Mouse (Mus musculus) stomach, embryonic 15.5 days (tissue): Measurements from ENCODE around the gene Sema3e. TPM values are rescaled to one million over a fixed set of nuclear protein-coding genes. Genes with fewer than 3 reads are reported as not detected.

Experiments
- ATAC-seq: fragments of 200-750 bp; cut with Nextera tagmentation; 2 replicates; pipeline ENCODE4 v1.8.0; 2017; ENCODE audit warnings: low read depth, moderate number of reproducible peaks, moderate TSS enrichment; ENCODE audit not compliant: insufficient read depth, low FRiP score
- H3K27ac ChIP-seq: fragments of 300-500 bp; sonication (generic); 2 replicates; pipeline ENCODE4 v1.5.1; 2015; ENCODE audit warnings: mild to moderate bottlenecking, inconsistent platforms
- H3K27me3 ChIP-seq: fragments of 300-500 bp; sonication (generic); replicated peaks from 2 replicates; pipeline ENCODE4 v1.6.1; 2015; ENCODE audit warnings: inconsistent platforms
- H3K36me3 ChIP-seq: fragments of 300-500 bp; sonication (generic); 2 replicates; pipeline ENCODE4 v1.6.1; 2015; ENCODE audit warnings: inconsistent platforms
- H3K4me1 ChIP-seq: fragments of 300-500 bp; sonication (generic); 2 replicates; pipeline ENCODE4 v1.6.1; 2015; ENCODE audit warnings: inconsistent platforms
- H3K4me2 ChIP-seq: fragments of 300-500 bp; sonication (generic); 2 replicates; pipeline ENCODE4 v1.6.1; 2015; ENCODE audit warnings: mild to moderate bottlenecking, inconsistent platforms
- H3K4me3 ChIP-seq: fragments of 300-500 bp; sonication (generic); replicated peaks from 2 replicates; pipeline ENCODE4 v1.5.1; 2015; ENCODE audit warnings: inconsistent platforms
- H3K9ac ChIP-seq: fragments of 300-500 bp; sonication (generic); 2 replicates; pipeline ENCODE4 v1.6.1; 2015; ENCODE audit warnings: inconsistent platforms
- H3K9me3 ChIP-seq: fragments of 300-500 bp; sonication (generic); 2 replicates; pipeline ENCODE4 v1.6.1; 2016; ENCODE audit warnings: inconsistent platforms
- WGBS: fragments of 180-500 bp; shearing (Covaris S2); methylation state at CpG from one replicate; pipeline ENCODE4 v1.1.7; 2015; 5-methylcytosine and 5-hydroxymethylcytosine counted together
- polyA plus RNA-seq: library from polyadenylated mRNA; unstranded; fragments of >200 nt; fragmentation: Nextera tagmentation; extraction: Ambion mirVana; gene quantifications from 2 replicates; pipeline ENCODE4 v1.2.1, GENCODE M21; 2015

Gene Sema3e
- polyA plus RNA-seq, 1 experiment from 2014 or later = 2.6 TPM

DNA sequence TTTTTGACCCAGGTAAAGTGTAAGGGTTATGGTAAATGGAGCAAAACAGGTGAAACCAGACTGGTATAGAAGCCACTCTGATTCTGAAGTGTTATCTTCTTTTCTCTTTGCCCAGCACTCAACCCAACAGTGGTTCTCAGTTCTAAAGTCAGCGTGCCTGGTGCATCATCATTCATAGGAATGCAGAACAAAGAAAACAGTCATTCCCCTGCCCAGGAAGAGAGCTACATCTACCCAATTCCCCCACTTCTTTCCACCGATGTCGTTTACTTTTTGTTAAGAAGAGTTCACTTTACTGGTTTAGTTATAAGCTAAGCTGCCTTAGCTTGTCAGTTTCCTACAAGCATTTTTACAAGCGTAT, 65.5 kb downstream of the Sema3e start:
- ATAC-seq = no peak
- H3K4me1 ChIP-seq = no peaks in the 10 kb centered on the region
- H3K27ac ChIP-seq = no peak overlapping the region
- H3K4me2 ChIP-seq = no peak overlapping the region
- no peak overlapping the region for H3K9ac ChIP-seq
- H3K4me3 ChIP-seq = no peak overlapping the region
- WGBS = 66% methylated on average over 4 of the region's 4 CpGs
- no peaks in the 10 kb centered on the region for H3K27me3 ChIP-seq
- H3K9me3 ChIP-seq = no peaks in the 10 kb centered on the region
- no peaks in the 10 kb centered on the region for H3K36me3 ChIP-seq

DNA sequence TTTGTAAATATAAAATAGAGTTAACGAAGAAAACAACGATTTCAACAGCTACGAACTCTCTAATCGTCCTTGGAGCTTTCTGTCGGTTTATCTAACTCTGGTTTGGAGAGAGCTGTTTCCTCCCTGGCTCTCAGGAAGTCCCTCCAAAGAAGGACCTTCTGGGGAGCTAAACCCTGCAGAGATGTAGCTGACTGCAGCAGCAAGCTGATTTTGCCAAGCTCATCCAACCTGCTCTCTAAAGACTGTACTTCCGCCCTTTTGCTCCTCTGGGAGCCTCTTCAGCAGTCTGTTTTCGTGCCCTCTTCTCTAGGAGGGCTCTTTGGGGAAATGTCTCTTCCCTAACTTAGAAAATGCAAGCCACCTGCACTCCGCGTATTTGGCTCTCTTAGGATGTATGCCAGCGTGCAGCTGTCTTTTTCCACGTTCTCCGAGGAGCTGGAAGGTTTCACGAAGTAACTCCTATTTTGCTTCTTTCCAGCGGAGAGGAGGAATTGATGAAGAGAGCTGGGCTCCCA, 67.2 kb downstream of the Sema3e start:
- Histone ChIP-seq H3K9me3 (no peaks in the 10 kb centered on the region), H3K4me2 (no peak overlapping the region), H3K9ac (no peak overlapping the region), H3K36me3 (no peaks in the 10 kb centered on the region), H3K27me3 (no peaks in the 10 kb centered on the region), H3K4me3 (no peak overlapping the region), H3K4me1 (no peaks in the 10 kb centered on the region), H3K27ac (no peak overlapping the region)
- no peak for ATAC-seq
- WGBS = 48% methylated on average over 14 of the region's 14 CpGs

- 63% methylated on average over 1 of the region's 1 CpGs for WGBS
- no peaks in the 10 kb centered on the region for H3K9me3 ChIP-seq
- no peak overlapping the region for H3K4me2 ChIP-seq
- H3K4me3 ChIP-seq = no peak overlapping the region
- H3K27ac ChIP-seq = no peak overlapping the region
- ATAC-seq = no peak
- no peaks in the 10 kb centered on the region for H3K27me3 ChIP-seq
- H3K36me3 ChIP-seq = no peaks in the 10 kb centered on the region
- H3K4me1 ChIP-seq = no peaks in the 10 kb centered on the region
- H3K9ac ChIP-seq = no peak overlapping the region
These were observed 71.1 kb downstream of the Sema3e start for GRCm38 (mm10) chr5:14096196-14096595.

- 56% methylated on average over 3 of the region's 3 CpGs for WGBS
- Histone ChIP-seq H3K36me3 (no peaks in the 10 kb centered on the region), H3K4me2 (no peak overlapping the region), H3K9me3 (no peaks in the 10 kb centered on the region), H3K27me3 (no peaks in the 10 kb centered on the region), H3K9ac (no peak overlapping the region), H3K27ac (no peak overlapping the region), H3K4me1 (no peaks in the 10 kb centered on the region), H3K4me3 (no peak overlapping the region)
- no peak for ATAC-seq
These were observed 73.6 kb downstream of the Sema3e start for GRCm38 (mm10) chr5:14098677-14099076.

- Histone ChIP-seq H3K4me2 (no peak overlapping the region), H3K4me1 (no peaks in the 10 kb centered on the region), H3K27me3 (no peaks in the 10 kb centered on the region), H3K36me3 (no peaks in the 10 kb centered on the region), H3K4me3 (no peak overlapping the region), H3K9ac (no peak overlapping the region), H3K9me3 (no peaks in the 10 kb centered on the region), H3K27ac (no peak overlapping the region)
- no peak for ATAC-seq
- 58% methylated on average over 4 of the region's 4 CpGs for WGBS
These were observed 82.3 kb downstream of the Sema3e start for GRCm38 (mm10) chr5:14107365-14107764.

DNA sequence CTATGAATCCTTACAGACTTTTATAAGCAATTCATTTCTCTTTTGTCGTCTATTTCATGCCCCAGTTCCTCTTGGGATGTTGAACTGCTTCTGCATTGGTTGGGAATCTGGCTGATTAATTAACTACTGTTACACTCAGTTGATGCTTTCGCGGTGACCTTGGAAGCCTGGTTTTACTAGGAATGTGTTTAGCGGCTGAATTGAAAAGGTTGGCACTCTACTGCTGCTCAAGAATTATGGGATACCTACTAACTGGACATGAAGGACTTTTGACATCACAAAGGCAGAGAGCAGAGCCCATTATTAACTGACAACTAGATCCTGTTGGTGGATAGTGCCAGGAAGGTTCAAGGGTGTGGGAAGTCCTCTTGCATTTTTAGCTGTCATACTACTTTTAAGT, 83.9 kb downstream of the Sema3e start:
- H3K4me2 ChIP-seq = no peak overlapping the region
- ATAC-seq = no peak
- no peaks in the 10 kb centered on the region for H3K4me1 ChIP-seq
- H3K27ac ChIP-seq = no peak overlapping the region
- H3K4me3 ChIP-seq = no peak overlapping the region
- H3K27me3 ChIP-seq = no peaks in the 10 kb centered on the region
- no peak overlapping the region for H3K9ac ChIP-seq
- no peaks in the 10 kb centered on the region for H3K36me3 ChIP-seq
- no peaks in the 10 kb centered on the region for H3K9me3 ChIP-seq
- WGBS = 86% methylated on average over 4 of the region's 4 CpGs

GRCm38 (mm10) chr5:14111401-14111800, 86.3 kb downstream of the Sema3e start:
- Histone ChIP-seq H3K36me3 (no peaks in the 10 kb centered on the region), H3K27ac (no peak overlapping the region), H3K4me3 (no peak overlapping the region), H3K27me3 (no peaks in the 10 kb centered on the region), H3K4me1 (no peaks in the 10 kb centered on the region), H3K9ac (no peak overlapping the region), H3K9me3 (no peaks in the 10 kb centered on the region), H3K4me2 (no peak overlapping the region)
- no peak for ATAC-seq
- whole genome bisulfite sequencing = 48% methylated on average over 4 of the region's 4 CpGs

- H3K4me1 ChIP-seq = no peaks in the 10 kb centered on the region
- no peak overlapping the region for H3K4me3 ChIP-seq
- no peaks in the 10 kb centered on the region for H3K27me3 ChIP-seq
- H3K9ac ChIP-seq = no peak overlapping the region
- H3K36me3 ChIP-seq = no peaks in the 10 kb centered on the region
- ATAC-seq = no peak
- H3K4me2 ChIP-seq = no peak overlapping the region
- H3K9me3 ChIP-seq = no peaks in the 10 kb centered on the region
- WGBS = 85% methylated on average over 5 of the region's 5 CpGs
- H3K27ac ChIP-seq = no peak overlapping the region
These were observed 96.8 kb downstream of the Sema3e start for GRCm38 (mm10) chr5:14121902-14122301.

DNA sequence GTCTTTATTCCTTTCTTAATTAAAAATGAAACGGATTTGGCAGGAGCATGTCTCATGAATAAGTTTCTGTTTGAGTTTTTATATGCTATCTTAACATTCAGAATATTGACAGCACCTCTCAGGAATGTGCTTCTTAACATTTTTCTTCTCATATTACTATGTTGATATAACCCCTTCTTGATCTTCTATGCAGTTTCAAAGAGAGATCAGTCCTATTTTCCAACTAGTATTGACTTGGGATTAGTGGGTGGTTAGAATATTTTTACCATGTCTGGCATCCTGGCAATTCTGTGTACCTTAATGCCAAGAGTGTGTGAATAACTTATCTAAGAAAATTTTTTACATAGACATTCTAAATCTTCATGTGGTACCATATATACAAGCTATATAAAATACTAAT, 101.5 kb downstream of the Sema3e start:
- ATAC-seq = no peak
- Histone ChIP-seq H3K4me1 (no peaks in the 10 kb centered on the region), H3K27me3 (no peaks in the 10 kb centered on the region), H3K4me3 (no peak overlapping the region), H3K4me2 (no peak overlapping the region), H3K9me3 (no peaks in the 10 kb centered on the region), H3K36me3 (no peaks in the 10 kb centered on the region), H3K9ac (no peak overlapping the region), H3K27ac (no peak overlapping the region)
- WGBS = 39% methylated on average over 1 of the region's 1 CpGs

- no peak for ATAC-seq
- no peaks in the 10 kb centered on the region for H3K9me3 ChIP-seq
- no peaks in the 10 kb centered on the region for H3K4me1 ChIP-seq
- 74% methylated on average over 8 of the region's 8 CpGs for WGBS
- no peak overlapping the region for H3K9ac ChIP-seq
- H3K27me3 ChIP-seq = no peaks in the 10 kb centered on the region
- H3K27ac ChIP-seq = no peak overlapping the region
- H3K4me3 ChIP-seq = no peak overlapping the region
- H3K4me2 ChIP-seq = no peak overlapping the region
- H3K36me3 ChIP-seq = no peaks in the 10 kb centered on the region
These were observed 110.9 kb downstream of the Sema3e start for GRCm38 (mm10) chr5:14135929-14136328.

- Histone ChIP-seq H3K9ac (no peak overlapping the region), H3K9me3 (no peaks in the 10 kb centered on the region), H3K36me3 (no peaks in the 10 kb centered on the region), H3K27me3 (no peaks in the 10 kb centered on the region), H3K27ac (no peak overlapping the region), H3K4me1 (no peaks in the 10 kb centered on the region), H3K4me2 (no peak overlapping the region), H3K4me3 (no peak overlapping the region)
- no peak for ATAC-seq
- 97% methylated on average over 1 of the region's 1 CpGs for WGBS
These were observed 113.6 kb downstream of the Sema3e start for GRCm38 (mm10) chr5:14138725-14139124.

DNA sequence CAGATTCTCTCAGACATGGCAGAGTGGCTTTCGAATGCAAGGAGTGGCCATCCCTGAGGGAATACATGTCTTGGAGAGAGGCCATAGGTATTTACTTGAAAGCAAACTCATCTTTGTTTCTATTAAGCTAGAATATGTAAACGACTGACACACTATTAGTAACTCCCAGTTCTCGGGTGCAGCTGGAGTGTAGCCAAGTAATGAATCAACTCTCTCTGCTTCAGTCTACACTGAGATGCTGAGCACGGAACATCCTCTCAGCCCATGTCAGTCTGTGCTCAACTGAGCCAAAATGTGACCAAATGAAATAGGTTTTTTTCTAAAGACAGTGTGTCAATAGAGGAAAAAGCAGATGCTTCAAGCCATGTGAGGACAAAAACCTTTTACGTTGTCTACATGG, 137.5 kb downstream of the Sema3e start:
- 44% methylated on average over 5 of the region's 5 CpGs for WGBS
- no peak overlapping the region for H3K9ac ChIP-seq
- H3K27me3 ChIP-seq = no peaks in the 10 kb centered on the region
- ATAC-seq = peak; percentile 35; the same call in 1 of the 2 replicates
- no peaks in the 10 kb centered on the region for H3K4me1 ChIP-seq
- H3K27ac ChIP-seq = no peak overlapping the region
- no peak overlapping the region for H3K4me2 ChIP-seq
- H3K36me3 ChIP-seq = no peaks in the 10 kb centered on the region
- no peaks in the 10 kb centered on the region for H3K9me3 ChIP-seq
- no peak overlapping the region for H3K4me3 ChIP-seq

- no peak overlapping the region for H3K27ac ChIP-seq
- H3K36me3 ChIP-seq = no peaks in the 10 kb centered on the region
- no peaks in the 10 kb centered on the region for H3K4me1 ChIP-seq
- no peak overlapping the region for H3K4me2 ChIP-seq
- H3K9me3 ChIP-seq = no peaks in the 10 kb centered on the region
- H3K4me3 ChIP-seq = no peak overlapping the region
- H3K27me3 ChIP-seq = no peaks in the 10 kb centered on the region
- WGBS = 85% methylated on average over 3 of the region's 3 CpGs
- ATAC-seq = no peak
- no peak overlapping the region for H3K9ac ChIP-seq
These were observed 138.2 kb downstream of the Sema3e start for GRCm38 (mm10) chr5:14163280-14163679.
